Mouse (Mus musculus) adipocyte (in vitro differentiated cells): ENCODE measurements around the gene Rho.

ENCODE experiments used
- DNase-seq: peaks from one replicate; pipeline ENCODE4 v3.0.0-alpha.2; 2016; ENCODE audit warnings: low spot score

Rho gene

GRCm38 (mm10) chr6:115975606-115976005 is 44.1 kb downstream of the Rho start:
- DNase-seq, result no peak

DNA sequence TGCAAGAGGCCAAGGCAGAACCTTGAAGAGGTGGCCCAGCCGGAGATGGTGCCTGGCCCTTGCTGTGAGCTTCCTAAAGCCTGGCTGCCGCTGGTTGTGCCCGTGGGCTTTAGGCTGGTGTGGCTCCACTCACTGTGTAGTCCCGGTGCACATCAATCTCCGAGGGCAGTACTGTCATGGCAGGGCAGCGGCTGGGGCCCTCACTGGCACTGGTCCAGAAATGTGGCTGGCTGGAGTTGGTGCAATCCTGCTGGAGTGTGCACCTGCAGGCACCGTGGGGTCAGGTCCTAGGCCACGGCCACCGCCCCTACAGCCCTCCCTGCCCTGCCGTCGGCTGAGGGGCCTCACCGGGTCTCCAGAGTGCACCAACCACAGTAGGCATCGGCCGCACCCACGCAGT is 46.3 kb downstream of the Rho start:
- DNase-seq, result no peak

DNA sequence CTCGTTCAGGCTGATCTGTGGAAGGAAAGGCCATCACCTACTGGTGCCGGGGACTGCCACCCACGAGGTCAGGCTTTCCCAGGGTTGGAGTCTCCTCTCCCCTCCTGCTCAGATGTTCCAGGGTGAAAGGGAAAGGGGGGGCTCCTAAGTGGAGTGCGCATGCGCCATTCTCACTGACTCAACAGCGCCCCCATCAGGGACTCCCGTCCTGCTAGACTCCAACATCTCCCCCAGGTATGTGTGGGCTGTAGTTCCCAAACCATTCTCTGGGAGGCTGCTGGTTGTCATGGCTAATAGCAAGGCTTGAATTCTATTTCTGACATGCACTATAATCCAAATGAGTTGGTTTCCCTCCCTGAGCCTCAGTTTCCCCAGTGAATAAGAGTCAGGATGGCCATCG is 47.0 kb downstream of the Rho start:
- DNase-seq, result no peak

- no peak for DNase-seq
Observed at GRCm38 (mm10) chr6:115982889-115983288, 51.3 kb downstream of the Rho start.

DNA sequence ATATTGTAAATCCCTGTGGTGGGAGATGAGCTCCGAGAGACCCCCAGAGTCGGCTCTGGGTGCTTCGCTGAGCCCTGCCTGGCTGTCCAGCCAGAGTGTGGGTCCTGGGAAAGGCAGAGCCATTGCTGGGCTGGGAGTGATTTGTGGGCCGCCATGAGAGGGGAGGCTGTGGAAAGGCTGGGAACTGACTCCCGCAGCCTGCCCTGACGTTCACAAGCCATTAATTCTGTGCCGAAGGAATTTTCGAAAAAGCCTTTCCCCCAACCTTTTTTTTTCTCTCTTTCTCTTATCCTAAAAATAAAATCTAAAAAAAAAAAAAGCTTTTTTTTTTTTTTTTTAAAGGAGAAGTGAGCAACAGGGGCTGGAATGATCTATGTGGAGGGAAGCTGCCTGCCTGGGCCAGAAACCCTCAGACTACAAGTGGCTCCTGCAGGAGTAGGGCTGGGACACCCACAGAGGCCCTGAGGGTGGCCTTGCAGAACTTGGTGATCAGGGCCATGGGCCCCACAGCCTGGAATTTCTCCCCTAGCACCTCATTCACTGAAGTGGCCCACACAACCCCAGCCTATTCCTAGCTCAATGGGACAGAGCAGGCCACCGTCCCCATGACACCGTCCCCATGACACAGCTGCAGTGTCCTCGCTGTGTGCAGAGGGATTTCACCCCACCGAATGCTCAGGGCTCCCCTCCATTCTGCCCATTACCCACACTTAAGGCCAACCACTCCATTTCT is 51.9 kb downstream of the Rho start:
- no peak for DNase-seq

DNA sequence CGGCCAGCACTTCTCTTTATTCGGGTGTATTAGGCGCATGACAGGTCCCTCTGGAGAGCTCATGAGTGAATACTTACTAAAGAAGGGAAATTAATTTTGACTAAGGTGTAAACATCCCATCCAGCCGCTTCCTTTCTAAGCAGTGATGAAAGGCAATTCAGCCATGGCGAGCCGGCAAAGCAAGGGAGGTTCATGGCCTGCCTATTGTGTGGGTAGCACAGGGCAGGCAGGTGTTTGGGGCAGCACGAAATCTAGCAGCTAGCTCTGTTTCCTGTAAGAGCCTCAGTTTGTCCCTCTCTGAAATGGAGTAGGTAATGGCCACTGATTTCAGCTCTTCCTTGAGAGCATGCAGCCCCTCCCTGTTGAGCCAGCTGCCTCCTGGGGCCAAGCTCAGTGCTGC is 53.0 kb downstream of the Rho start:
- no peak for DNase-seq

GRCm38 (mm10) chr6:115985622-115986021 is 54.1 kb downstream of the Rho start:
- no peak for DNase-seq

DNA sequence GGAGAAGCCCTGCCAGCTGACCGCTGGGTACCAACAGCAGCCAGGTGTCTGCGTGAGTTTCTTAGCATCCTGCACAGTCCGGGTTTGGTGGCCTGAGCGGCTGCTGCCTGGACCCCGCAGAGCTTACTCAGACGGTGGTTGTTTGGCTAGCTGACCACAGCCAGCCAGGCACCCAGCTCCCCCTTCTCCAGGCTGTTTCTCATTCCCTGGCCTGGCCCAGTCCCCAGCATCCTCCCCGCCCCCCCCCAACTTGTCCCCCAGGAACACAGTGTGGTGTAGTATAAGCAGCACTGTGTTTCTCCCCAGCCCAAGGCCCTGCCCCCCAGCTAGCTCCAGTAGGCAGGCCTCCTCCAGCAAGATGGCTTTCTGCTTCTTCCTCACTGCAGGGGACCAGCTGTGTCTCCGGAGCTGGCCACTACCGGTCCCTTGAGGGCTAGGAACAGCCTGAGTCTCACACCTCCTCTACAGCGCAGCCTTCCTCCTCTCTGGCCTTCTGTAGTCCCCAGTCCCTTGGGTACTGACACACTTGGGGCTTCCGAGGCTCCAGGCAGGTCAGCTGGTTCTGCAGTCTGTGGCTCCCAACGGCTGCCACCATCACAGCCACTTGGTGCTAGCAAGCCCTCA is 55.0 kb downstream of the Rho start:
- DNase-seq, result no peak

GRCm38 (mm10) chr6:115987096-115987747 is 55.7 kb downstream of the Rho start:
- DNase-seq, result no peak

DNA sequence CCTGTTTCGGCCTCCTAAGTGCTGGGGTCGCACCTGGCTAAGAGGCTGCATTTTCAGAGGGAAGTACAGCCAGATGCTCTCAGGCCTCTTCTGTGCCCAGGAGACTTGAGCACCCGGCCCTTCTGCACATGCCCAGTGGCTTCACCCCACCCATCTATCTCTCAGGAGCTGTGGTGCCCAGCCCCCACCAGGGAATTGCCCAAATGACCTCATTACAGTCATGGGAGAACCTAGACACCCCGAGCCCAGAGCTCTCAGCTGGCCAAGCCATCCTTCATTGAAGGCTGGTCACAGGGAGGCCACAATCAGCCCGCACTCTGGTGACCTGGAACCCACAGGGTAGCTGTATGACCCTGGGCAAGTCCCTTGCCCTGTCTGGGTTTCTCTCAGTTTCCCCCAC is 57.5 kb downstream of the Rho start:
- DNase-seq, result no peak

DNA sequence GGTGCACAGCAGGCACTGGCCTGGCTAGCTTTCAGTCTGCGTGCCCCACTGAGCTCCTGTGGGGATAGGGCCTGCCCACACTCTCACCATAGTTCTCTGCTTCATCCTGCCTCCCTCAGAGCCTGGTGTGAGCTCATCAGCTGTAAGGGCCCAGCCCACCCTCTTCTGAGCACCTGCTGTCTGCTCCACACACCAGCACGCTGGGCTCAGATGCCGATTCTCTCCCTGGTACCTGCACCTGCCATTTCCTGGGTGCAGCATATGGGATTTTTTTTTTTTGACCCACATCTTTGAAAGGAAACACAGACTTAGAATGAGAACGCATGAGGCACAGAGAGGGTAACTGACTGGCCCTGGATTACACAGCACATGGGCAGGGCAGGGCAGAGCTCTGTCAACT is 58.1 kb downstream of the Rho start:
- no peak for DNase-seq
